Mouse (Mus musculus) heart, adult 8-10 months (tissue): ENCODE measurements around the gene Hdac9. TPM values are rescaled to one million over a fixed set of nuclear protein-coding genes. Genes with fewer than 3 reads are reported as not detected.
A peak's percentile ranks its signal among the peaks of the same experiment; 100 is the strongest.

ENCODE experiments used
- DNase-seq: peaks from one replicate; pipeline ENCODE4 v3.0.0; 2022; ENCODE audit warnings: low spot score
- total RNA-seq, 4 experiments: library from RNA; stranded (reverse); gene quantifications; 2 replicates each; pipeline ENCODE4 v1.2.4; 2022

Gene Hdac9
- total RNA-seq, result 10 to 100 TPM; 15.6 to 20.6 (median 19.3) TPM

DNA sequence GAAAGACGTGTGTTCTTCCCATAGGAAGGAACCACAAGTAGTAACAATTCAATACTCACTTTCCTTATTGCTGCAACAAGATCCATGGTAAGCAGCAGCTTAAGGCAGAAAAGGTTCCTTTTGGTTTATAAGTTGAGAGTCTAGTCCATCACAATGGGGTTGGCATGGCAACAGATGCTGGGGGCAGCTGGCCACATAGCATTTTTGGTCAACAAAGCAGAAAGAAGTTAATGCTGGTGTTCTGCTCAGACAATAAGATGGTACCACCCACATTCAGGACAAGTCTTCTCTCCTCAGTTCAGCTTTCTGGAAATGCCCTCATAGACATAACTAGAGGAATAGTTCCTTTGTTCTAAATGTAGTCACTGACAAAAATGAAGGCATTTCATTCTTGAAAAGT, at the start of gene Hdac9:
Hdac9 (minus strand) TSS at position 101 of the 400 bp plus-strand sequence.
- DNase-seq, result no peak

- no peak for DNase-seq
Observed at GRCm38 (mm10) chr12:34949066-34949706, 32.3 kb upstream of the Hdac9 start.

- no peak for DNase-seq
Observed at GRCm38 (mm10) chr12:34937918-34938317, 21.0 kb upstream of the Hdac9 start.

GRCm38 (mm10) chr12:34908008-34908407, 8.9 kb downstream of the Hdac9 start:
- no peak for DNase-seq

- no peak for DNase-seq
Observed at GRCm38 (mm10) chr12:34907506-34907850, 9.4 kb downstream of the Hdac9 start.

- DNase-seq, result no peak
Observed at GRCm38 (mm10) chr12:34906704-34907505, 10.0 kb downstream of the Hdac9 start.

- DNase-seq, result no peak
Observed at GRCm38 (mm10) chr12:34906376-34906703, 10.6 kb downstream of the Hdac9 start.

- no peak for DNase-seq
Observed at GRCm38 (mm10) chr12:34900241-34900640, 16.7 kb downstream of the Hdac9 start.

DNA sequence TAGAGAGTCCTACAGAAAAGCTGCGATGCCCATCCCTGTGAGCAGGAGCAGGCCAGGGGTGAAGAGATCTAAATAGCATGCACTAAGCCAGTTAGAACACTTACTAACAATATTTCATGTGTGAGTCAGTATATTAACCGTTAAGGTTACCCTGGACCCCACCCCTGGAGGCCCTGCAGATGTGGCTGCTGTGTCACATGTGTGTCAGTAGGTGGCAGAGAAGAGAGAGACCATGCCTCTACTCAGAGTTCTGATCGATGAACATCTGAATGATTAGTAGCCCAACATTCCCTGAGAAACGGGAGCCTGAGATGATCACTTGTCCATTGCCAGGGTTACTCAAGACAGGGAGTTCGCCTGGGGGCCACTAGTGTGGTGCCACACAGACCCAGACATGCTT, 22.0 kb downstream of the Hdac9 start:
- DNase-seq, result no peak

- DNase-seq, result no peak
Observed at GRCm38 (mm10) chr12:34888694-34889093, 28.2 kb downstream of the Hdac9 start.

- no peak for DNase-seq
Observed at GRCm38 (mm10) chr12:34874926-34875325, 42.0 kb downstream of the Hdac9 start.

GRCm38 (mm10) chr12:34871028-34871427, 45.9 kb downstream of the Hdac9 start:
- DNase-seq, result no peak

- DNase-seq, result no peak
Observed at GRCm38 (mm10) chr12:34841196-34841595, 75.7 kb downstream of the Hdac9 start.

GRCm38 (mm10) chr12:34837318-34837717, 79.6 kb downstream of the Hdac9 start:
- DNase-seq, result no peak

DNA sequence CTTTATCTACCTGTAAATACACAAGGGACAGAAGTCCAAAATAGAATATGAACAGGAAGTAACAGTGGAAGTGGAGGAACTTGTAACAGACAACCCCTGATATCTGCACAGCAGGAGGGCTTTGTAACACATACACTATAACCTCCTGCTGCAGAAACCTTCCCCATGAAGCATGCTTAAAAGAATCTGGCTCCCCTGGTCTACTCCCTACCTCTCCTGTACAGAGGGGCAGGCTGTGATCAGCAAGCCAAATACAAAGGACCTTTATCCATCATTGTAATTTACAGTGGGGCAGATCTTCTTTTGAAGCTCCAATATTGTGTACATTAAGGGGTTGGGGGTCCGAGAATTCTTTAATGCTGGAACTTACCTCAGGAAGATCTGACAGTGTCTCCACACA, 80.0 kb downstream of the Hdac9 start:
- DNase-seq, result no peak

GRCm38 (mm10) chr12:34836085-34836484, 80.8 kb downstream of the Hdac9 start:
- no peak for DNase-seq

GRCm38 (mm10) chr12:34835493-34835892, 81.4 kb downstream of the Hdac9 start:
- DNase-seq, result no peak

DNA sequence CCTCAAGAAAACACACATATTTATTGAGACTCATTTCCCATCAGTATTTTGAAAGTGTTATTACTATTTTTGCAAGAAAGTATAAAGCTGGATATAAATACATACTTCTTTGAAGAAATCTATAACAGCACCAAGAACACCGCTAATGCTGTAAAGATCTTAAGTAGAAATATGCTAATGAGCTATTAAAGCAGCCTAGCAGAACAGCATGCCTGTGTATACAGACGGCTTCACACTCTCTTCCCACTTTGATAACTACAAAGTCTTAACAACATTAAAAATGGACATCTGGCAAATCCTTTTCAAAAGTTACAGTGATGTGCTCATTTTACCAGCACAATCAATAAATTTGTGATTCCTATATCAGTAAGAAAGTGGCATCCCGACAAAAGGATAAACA, 88.2 kb downstream of the Hdac9 start:
- no peak for DNase-seq

DNA sequence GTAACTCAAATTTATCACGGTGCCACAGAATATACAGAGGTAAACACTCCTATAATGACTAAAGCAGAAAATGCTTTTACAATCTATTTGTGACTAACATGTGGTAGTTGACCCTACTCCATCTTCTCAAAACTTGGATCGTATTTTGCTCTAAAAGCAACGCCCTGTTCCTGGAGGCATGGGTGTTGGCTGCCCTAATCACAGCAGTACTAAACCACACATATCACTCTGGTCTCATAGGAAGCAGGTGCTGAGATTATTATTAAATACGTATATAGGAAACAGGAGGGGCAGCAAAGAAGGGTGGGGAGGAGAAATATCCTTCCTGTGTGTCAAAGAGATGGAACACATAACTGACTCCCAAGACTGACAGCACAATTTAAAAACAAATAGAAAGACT, 90.0 kb downstream of the Hdac9 start:
- DNase-seq, result peak; percentile 42

DNA sequence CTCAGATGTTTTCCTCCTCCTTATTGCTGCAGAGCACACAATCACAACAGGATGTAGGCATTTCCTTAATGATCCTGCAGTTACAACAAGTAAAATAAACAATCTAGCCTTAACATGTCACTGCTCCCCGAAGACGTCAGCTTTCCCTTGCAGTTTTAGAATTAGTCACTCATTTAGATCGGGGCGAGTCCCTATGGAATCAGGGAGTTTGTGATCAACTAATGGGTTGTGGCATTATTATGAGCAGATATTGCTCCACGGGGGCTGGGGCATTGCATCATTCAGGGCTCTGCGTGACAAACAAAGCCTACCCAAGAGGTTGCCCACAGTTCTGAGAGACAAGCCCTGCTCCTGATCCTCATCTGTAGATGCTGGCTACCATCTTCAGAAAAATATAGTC, 96.7 kb downstream of the Hdac9 start:
- DNase-seq, result no peak

- no peak for DNase-seq
Observed at GRCm38 (mm10) chr12:34811673-34812613, 105.0 kb downstream of the Hdac9 start.

DNA sequence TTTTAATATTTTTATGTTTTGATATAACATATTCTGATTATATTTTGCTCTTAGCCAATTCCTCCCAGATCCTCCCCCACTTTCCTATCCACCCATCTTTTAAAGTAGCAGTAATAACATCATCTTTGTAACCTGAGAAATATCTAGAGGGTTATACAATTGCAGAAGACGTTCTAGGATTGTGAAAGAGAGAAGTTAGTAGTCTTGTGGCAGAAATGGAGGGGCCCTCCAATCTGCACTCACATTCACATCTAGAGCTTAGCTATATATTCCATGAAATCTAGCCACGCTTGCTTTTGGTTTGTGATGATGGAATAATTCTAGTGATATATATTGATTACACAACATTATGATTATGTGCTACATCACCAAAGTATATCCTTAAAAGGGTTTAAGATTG, 106.7 kb downstream of the Hdac9 start:
- no peak for DNase-seq
